Mouse (Mus musculus) liver, adult 2 months (tissue): ENCODE results near the gene Abcg2.

Experiments used
- CTCF ChIP-seq: fragments of 200-500 bp; IDR thresholded peaks from 2 replicates; pipeline ENCODE4 v1.5.1; 2011; ENCODE audit warnings: low read depth, low read length, control low read depth
- POLR2A ChIP-seq: fragments of 200-500 bp; IDR thresholded peaks from 2 replicates; pipeline ENCODE4 v1.6.1; 2011; ENCODE audit warnings: low read length, control low read depth; ENCODE audit not compliant: insufficient read depth; ENCODE audit errors: extremely low read depth

DNA sequence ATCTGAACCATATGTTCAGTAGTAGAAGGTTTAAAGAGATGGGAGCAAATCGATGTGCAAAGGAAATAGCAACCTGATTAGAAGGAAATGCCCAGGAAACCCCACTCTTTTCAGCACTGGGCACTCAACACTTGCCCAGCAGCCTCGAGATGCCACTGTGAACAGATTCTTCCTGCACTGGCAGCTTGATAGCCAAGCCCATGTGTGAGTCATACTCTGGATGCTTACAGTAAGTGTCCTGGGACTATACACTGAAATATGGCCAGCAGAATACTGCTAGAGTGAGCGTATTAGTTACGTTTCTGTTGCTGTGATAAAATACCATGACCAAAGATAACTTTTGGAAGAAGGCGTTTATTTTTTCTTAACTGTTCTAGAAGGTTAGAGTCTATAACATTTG is 39.8 kb downstream of the Abcg2 start:
- TF ChIP-seq POLR2A = no peak
- TF ChIP-seq CTCF = no peak
